8 mouse cellular contexts compared by ENCODE assay signal in genomic region chr13:83654889-83655769, GRCm38 (mm10).
DNase-seq lines count a peak whose midpoint lies in the region; ATAC-seq and TF ChIP-seq lines count a peak whose summit lies in the region.

No protein-coding gene starts in this region.

- no peak overlapping the region for H3K27ac ChIP-seq in embryonic fibroblast, embryonic 13.5 days (ENCODE audit: insufficient read depth, low read length)
- no peak overlapping the region for H3K27ac ChIP-seq in heart, embryonic 10.5 days
- no peak overlapping the region for H3K27ac ChIP-seq in kidney, postnatal 0 days
- no peak overlapping the region for H3K27ac ChIP-seq in liver, adult 2 months (replicated peaks; ENCODE audit: insufficient read depth, low read depth, low read length)
- H3K27ac ChIP-seq in stomach, embryonic 14.5 days (ENCODE audit: low read length): no peak overlapping the region

- H3K4me2 ChIP-seq in kidney, postnatal 0 days (ENCODE audit: low read length): no peak overlapping the region
- H3K4me2 ChIP-seq in stomach, embryonic 14.5 days (replicated peaks; ENCODE audit: low read depth, low read length): no peak overlapping the region

- DNase-seq in B cell, adult 2 months: peak; percentile 86 to 87
- DNase-seq in adrenal gland, postnatal 4 days (ENCODE audit: low spot score in 2 of 2): peak; percentile 33 to 66
- DNase-seq in heart, embryonic 10.5 days (ENCODE audit: low spot score): peak; percentile 91
- DNase-seq in kidney, postnatal 0 days (ENCODE audit: low spot score): peak; percentile 86
- peak; percentile 41 for DNase-seq in liver, adult 2 months (ENCODE audit: extremely low read depth, low read depth, low spot score)
- DNase-seq in natural killer cell, adult 2 months (ENCODE audit: low spot score in 2 of 2): peak; percentile 52 to 74

- H3K9ac ChIP-seq in kidney, postnatal 0 days (ENCODE audit: low read depth, low read length): no peak overlapping the region
- no peak overlapping the region for H3K9ac ChIP-seq in liver, adult 2 months (ENCODE audit: low read depth, low read length)
- H3K9ac ChIP-seq in stomach, embryonic 14.5 days (replicated peaks; ENCODE audit: low read depth, low read length): no peak overlapping the region

- peak; percentile 59; the same call in 1 of the 2 replicates for ATAC-seq in kidney, postnatal 0 days (replicated peaks; ENCODE audit: low FRiP score, low read depth)
- ATAC-seq in stomach, embryonic 14.5 days (ENCODE audit: insufficient number of reproducible peaks, insufficient read depth, low FRiP score, low read depth): 0 out of 2 replicates have a peak, but pooled peaks have one; percentile 23

- H3K4me1 ChIP-seq in embryonic fibroblast, embryonic 13.5 days (ENCODE audit: control insufficient read depth, insufficient read depth, low read length): no peaks in the 10 kb centered on the region
- 0 out of 2 replicates have a peak, but pooled peaks cover 5% of the 10 kb centered on the region for H3K4me1 ChIP-seq in heart, embryonic 10.5 days
- H3K4me1 ChIP-seq in kidney, postnatal 0 days (replicated peaks; ENCODE audit: insufficient read depth, low read length): no peaks in the 10 kb centered on the region
- H3K4me1 ChIP-seq in liver, adult 2 months (ENCODE audit: control insufficient read depth, insufficient read depth, low read length): no peaks in the 10 kb centered on the region
- no peaks in the 10 kb centered on the region for H3K4me1 ChIP-seq in stomach, embryonic 14.5 days (ENCODE audit: control insufficient read depth, insufficient read depth, low read length)

- no peaks in the 10 kb centered on the region for H3K27me3 ChIP-seq in heart, embryonic 10.5 days (ENCODE audit: insufficient read depth, poor library complexity, severe bottlenecking)
- no peaks in the 10 kb centered on the region for H3K27me3 ChIP-seq in kidney, postnatal 0 days (ENCODE audit: insufficient read depth, low read length)
- no peaks in the 10 kb centered on the region for H3K27me3 ChIP-seq in liver, adult 2 months (ENCODE audit: control insufficient read depth, insufficient read depth, low read length)
- no peaks in the 10 kb centered on the region for H3K27me3 ChIP-seq in stomach, embryonic 14.5 days (ENCODE audit: control insufficient read depth, insufficient read depth, low read length)

- no peaks in the 10 kb centered on the region for H3K79me2 ChIP-seq in liver, adult 2 months (ENCODE audit: control insufficient read depth, insufficient read depth, low read length)

- no peak for TF ChIP-seq POLR2A in embryonic fibroblast, embryonic 13.5 days (IDR thresholded peaks at IDR 0.05; ENCODE audit: low read depth, low read length)
- TF ChIP-seq POLR2A in liver, adult 2 months (IDR thresholded peaks at IDR 0.05; ENCODE audit: extremely low read depth, insufficient read depth, low read length): no peak

- no peaks in the 10 kb centered on the region for H3K9me3 ChIP-seq in heart, embryonic 10.5 days
- no peaks in the 10 kb centered on the region for H3K9me3 ChIP-seq in kidney, postnatal 0 days (replicated peaks; ENCODE audit: low read length)
- H3K9me3 ChIP-seq in stomach, embryonic 14.5 days (ENCODE audit: control insufficient read depth, low read depth, low read length): no peaks in the 10 kb centered on the region

- 52% methylated on average over 8 of the region's 8 CpGs for WGBS in heart, embryonic 10.5 days
- WGBS in kidney, postnatal 0 days: 42% methylated on average over 8 of the region's 8 CpGs
- 42% methylated on average over 8 of the region's 8 CpGs for whole genome bisulfite sequencing in liver, adult 2 months
- WGBS in stomach, embryonic 14.5 days: 32% methylated on average over 8 of the region's 8 CpGs

- TF ChIP-seq CTCF in embryonic fibroblast, embryonic 13.5 days (IDR thresholded peaks at IDR 0.05; ENCODE audit: borderline replicate concordance, insufficient read depth, low read length): peak; percentile 38; the same call in 1 of the 2 replicates
- peak; percentile 95 for TF ChIP-seq CTCF in kidney, postnatal 0 days (IDR thresholded peaks at IDR 0.05; ENCODE audit: low read depth)
- peak; percentile 18; the same call in 1 of the 2 replicates for TF ChIP-seq CTCF in liver, adult 2 months (IDR thresholded peaks at IDR 0.05; ENCODE audit: low read depth, low read length)

- H3K4me3 ChIP-seq in embryonic fibroblast, embryonic 13.5 days (ENCODE audit: insufficient read depth, low read length): no peak overlapping the region
- no peak overlapping the region for H3K4me3 ChIP-seq in heart, embryonic 10.5 days
- H3K4me3 ChIP-seq in kidney, postnatal 0 days (replicated peaks; ENCODE audit: low read depth, low read length): no peak overlapping the region
- no peak overlapping the region for H3K4me3 ChIP-seq in liver, adult 2 months (ENCODE audit: insufficient read depth, low read depth, low read length)
- no peak overlapping the region for H3K4me3 ChIP-seq in stomach, embryonic 14.5 days (ENCODE audit: low read depth, low read length)

- H3K36me3 ChIP-seq in heart, embryonic 10.5 days: peaks cover 13% of the 10 kb centered on the region
- no peaks in the 10 kb centered on the region for H3K36me3 ChIP-seq in kidney, postnatal 0 days (ENCODE audit: insufficient read depth, low read length)
- H3K36me3 ChIP-seq in liver, adult 2 months (ENCODE audit: control insufficient read depth, insufficient read depth, low read length): no peaks in the 10 kb centered on the region
- H3K36me3 ChIP-seq in stomach, embryonic 14.5 days (ENCODE audit: control insufficient read depth, insufficient read depth, low read length): no peaks in the 10 kb centered on the region

Comparison
In these comparisons a context has a peak if more than half of its experiments do, and no peak if none do; other contexts are left out.
1. DNase-seq: peak in every context shown above with its lines; median percentile 91 in heart, embryonic 10.5 days; 86 in B cell, adult 2 months; 86 in kidney, postnatal 0 days; 63 in natural killer cell, adult 2 months; 50 in adrenal gland, postnatal 4 days; 41 in liver, adult 2 months.
2. CTCF ChIP-seq: peak in every context shown above with its lines; median percentile 95 in kidney, postnatal 0 days; 38 in embryonic fibroblast, embryonic 13.5 days; 18 in liver, adult 2 months.